Mouse (Mus musculus) ES-E14 (cell line): ENCODE results near the gene Gm9639.

Experiments used
- CHD2 ChIP-seq: IDR thresholded peaks from 2 replicates; pipeline ENCODE4 v1.6.1; 2014; ENCODE audit warnings: mild to moderate bottlenecking, low read depth, low read length, inconsistent platforms
- MAFK ChIP-seq: IDR thresholded peaks from 2 replicates; pipeline ENCODE4 v1.6.1; 2014; ENCODE audit warnings: mild to moderate bottlenecking, low read depth, low read length, inconsistent platforms; ENCODE audit not compliant: insufficient read depth
- ZC3H11A ChIP-seq: IDR thresholded peaks from 2 replicates; pipeline ENCODE4 v1.6.1; 2012; ENCODE audit warnings: low read depth, mild to moderate bottlenecking, inconsistent platforms, low read length, borderline replicate concordance
- ZNF384 ChIP-seq: IDR thresholded peaks from 2 replicates; pipeline ENCODE4 v1.6.1; 2012; ENCODE audit warnings: low read depth, low read length, inconsistent platforms

DNA sequence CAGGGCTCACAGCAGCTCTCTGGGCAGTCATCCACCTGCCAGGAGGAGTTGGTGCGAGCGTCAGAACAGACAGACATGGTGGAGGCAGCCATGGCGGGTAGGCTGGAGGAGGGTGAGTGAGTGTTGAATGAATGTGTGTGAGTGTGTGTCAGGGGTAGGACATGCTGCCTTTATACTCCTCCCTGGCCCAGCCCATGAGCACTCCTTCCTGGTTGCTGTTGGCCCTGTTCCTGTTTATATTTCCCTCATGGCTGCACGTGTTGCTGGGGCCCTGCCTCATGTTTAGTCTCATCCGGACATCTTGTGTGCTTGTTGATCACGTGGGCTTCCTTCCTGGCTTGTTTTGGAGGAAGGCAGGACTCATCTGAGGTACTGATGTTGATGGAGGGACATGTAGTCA, 32.1 kb upstream of the Gm9639 start, which contains the start of gene Krtap10-4:
- no peak for TF ChIP-seq ZNF384
- TF ChIP-seq ZC3H11A: no peak
- TF ChIP-seq MAFK: no peak
- TF ChIP-seq CHD2: no peak
